Mouse (Mus musculus) brown adipose tissue, adult 24 weeks (tissue): Measurements from ENCODE around the gene 2410015M20Rik. TPM values are rescaled to one million over a fixed set of nuclear protein-coding genes. Genes with fewer than 3 reads are reported as not detected.
"Not testable (repeated sequence)": the region's sequence is repeated elsewhere in the genome, so short reads cannot be mapped to it uniquely, and the experiment has no call there.

ENCODE experiments used
- H3K27ac ChIP-seq: fragments of 200-500 bp; replicated peaks from 2 replicates; pipeline ENCODE4 v1.5.1; 2012; ENCODE audit warnings: low read depth, mild to moderate bottlenecking, low read length
- H3K4me1 ChIP-seq: fragments of 200-500 bp; 2 replicates; pipeline ENCODE4 v1.6.1; 2012; ENCODE audit warnings: low read length, mixed read lengths; ENCODE audit not compliant: control insufficient read depth, insufficient read depth, insufficient read length
- H3K4me3 ChIP-seq: fragments of 200-500 bp; 2 replicates; pipeline ENCODE4 v1.5.1; 2012; ENCODE audit warnings: low read depth, mild to moderate bottlenecking, low read length, moderate library complexity; ENCODE audit not compliant: insufficient read depth
- polyA plus RNA-seq: library from polyadenylated mRNA; stranded (reverse); fragments of >200 nt; gene quantifications from 2 replicates; pipeline ENCODE4 v1.2.4, GENCODE M21; 2012; ENCODE audit not compliant: missing spikeins, insufficient read depth, insufficient read length

2410015M20Rik gene
- polyA plus RNA-seq, 1 experiment = 715 TPM

DNA sequence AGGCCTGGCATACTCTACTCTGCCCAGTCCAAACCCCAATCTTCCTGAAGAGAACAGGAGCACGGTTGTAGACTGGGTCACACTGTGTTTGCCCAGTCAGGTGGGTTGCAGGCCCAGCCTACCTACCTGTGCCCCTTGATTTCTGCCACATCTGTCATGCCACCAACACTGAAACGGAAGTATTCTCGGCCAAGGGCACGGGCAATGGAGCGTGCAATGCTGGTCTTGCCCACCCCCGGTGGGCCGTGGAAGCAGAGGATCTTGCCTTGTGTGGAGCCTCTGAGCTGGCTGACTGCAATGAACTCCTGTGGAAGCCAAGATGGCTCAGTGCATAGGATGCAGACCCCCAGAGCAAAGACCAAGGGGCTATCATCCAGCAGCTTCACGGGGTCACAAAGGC, 8.1 kb upstream of the 2410015M20Rik start:
- Histone ChIP-seq H3K27ac (no peak overlapping the region), H3K4me3 (no peak overlapping the region)

GRCm38 (mm10) chr17:56616725-56617124, 7.2 kb upstream of the 2410015M20Rik start:
- Histone ChIP-seq H3K27ac (no peak overlapping the region), H3K4me3 (no peak overlapping the region), H3K4me1 (peaks cover 9% of the 10 kb centered on the region; the same call in 1 of the 2 replicates)

More for the DNA sequence above, 8.1 kb upstream of the 2410015M20Rik start:
- H3K4me1 ChIP-seq = peaks cover 9% of the 10 kb centered on the region; the same call in 1 of the 2 replicates

- Histone ChIP-seq H3K27ac (no peak overlapping the region), H3K4me1 (peaks cover 9% of the 10 kb centered on the region; the same call in 1 of the 2 replicates), H3K4me3 (no peak overlapping the region)
These were observed 6.2 kb upstream of the 2410015M20Rik start for GRCm38 (mm10) chr17:56615792-56616191.

DNA sequence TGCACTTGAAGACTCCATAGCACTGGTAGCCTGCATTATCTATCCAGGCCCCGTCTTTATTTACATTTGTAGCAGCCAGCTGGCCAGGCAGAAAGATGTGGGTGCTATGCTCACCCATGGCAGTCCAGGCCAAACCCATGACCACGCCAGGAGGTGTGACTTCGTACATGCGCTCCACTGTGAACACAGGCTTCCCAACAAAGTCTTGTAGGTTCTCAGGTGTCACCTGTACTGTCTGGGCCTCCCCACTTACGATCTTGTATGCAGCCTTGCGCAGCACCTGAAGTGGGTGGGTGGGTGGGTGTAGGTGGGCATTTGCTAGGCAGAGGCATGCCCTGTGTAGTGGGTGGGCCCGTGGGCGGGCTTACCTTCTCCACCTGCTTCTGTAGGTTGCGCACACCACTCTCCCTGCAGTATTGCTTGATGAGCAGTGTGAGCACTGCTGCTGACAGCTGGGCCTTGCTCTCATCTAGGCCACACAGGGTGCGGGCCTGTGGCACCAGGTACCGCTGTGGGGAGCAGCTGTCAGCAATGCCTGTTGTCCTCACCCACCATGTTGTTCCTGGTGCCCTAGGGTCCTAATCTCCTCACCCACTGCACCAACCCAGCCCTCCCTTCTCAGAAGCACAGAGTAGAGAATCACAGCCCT, 5.7 kb upstream of the 2410015M20Rik start:
- Histone ChIP-seq H3K27ac (no peak overlapping the region), H3K4me1 (peaks cover 10% of the 10 kb centered on the region; the same call in 1 of the 2 replicates), H3K4me3 (no peak overlapping the region)

DNA sequence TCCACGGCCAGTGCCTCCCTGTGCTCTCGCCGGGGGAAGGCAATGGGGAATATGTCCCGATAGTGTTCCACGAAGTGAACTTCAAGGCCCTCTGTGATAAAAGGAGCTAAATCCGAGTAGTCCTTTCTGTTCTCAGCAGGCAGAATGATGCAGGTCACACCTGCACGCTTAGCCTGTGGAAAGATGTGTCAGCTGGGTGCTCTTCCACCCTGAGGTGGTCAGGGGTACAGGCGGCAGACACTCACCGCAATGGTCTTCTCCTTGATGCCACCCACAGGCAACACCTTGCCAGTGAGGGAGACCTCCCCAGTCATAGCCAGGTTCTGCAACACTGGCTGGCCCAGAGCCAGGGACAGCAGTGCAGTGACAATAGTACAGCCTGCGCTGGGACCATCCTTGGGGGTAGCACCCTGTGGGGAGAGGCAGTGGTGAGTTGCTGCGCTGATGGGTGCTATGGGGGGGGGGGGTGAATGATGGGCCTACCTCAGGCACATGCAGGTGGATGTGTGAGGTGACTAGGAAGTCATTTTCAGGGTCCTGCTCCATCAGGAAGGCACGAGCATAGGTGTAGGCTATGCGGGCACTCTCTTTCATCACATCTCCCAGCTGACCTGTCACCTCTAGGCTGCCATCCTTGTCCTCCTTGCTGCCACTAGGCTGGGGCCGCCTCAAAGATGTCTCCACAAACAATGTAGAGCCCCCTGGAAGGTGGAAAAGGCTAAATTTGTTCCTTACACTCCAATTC, 5.0 kb upstream of the 2410015M20Rik start:
- Histone ChIP-seq H3K27ac (no peak overlapping the region), H3K4me1 (peaks cover 13% of the 10 kb centered on the region; the same call in 1 of the 2 replicates), H3K4me3 (peak overlapping the region; percentile 88)

DNA sequence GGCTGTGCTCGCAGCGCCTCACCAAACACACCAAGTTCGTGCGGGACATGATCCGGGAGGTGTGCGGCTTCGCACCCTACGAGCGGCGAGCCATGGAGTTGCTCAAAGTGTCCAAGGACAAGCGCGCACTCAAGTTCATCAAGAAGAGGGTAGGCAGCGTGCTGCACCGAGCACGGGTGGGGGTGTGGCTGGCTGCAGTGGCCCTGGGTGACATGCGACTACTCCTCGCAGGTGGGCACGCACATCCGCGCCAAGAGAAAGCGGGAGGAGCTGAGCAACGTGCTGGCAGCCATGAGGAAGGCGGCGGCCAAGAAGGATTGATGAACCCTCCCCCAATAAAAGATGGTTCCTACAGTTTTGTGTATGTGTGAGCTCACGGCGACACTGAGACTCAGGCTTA, 4.3 kb upstream of the 2410015M20Rik start:
- Histone ChIP-seq H3K4me3 (peak overlapping the region; percentile 88), H3K27ac (peak overlapping the region; percentile 83), H3K4me1 (peaks cover 13% of the 10 kb centered on the region; the same call in 1 of the 2 replicates)

DNA sequence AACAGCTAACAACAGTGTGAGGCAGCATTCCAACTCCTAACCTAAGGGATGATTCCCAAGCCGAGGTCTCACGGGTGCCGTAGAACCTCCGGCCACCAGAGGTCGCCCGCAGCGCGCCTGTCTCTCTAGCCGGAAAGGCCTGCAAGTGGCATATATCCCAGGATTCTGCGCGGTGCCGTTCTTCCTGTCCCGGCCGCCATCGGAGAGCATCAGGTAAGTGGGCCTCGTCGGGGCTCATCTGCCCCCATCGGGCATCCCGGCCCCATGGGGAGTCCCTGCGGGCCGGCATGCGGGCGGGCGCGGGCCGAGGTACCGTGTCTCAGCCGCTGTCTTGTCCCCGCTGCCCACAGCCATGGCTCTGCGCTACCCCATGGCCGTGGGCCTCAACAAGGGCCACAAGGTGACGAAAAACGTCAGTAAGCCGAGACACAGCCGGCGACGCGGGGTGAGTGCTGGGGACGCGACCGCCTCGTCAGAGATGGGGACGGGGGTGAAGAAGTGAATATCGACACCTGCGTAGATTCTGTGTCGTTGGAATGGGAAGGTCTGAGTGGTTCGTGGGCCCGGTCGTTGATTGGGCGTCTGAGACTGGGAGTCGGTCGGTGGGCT, 3.8 kb upstream of the 2410015M20Rik start, which contains the start of gene Rpl36:
TSS of gene Rpl36 (plus strand) at position 181 of the 609 bp plus-strand sequence.
- Histone ChIP-seq H3K4me3 (peak within 1 kb of the TSS; percentile 88), H3K27ac (peak within 1 kb of the TSS; percentile 83), H3K4me1 (peaks cover 18% of the 10 kb centered on the region)

- peaks cover 18% of the 10 kb centered on the region for H3K4me1 ChIP-seq
- not testable (repeated sequence) for H3K4me3 ChIP-seq, H3K27ac ChIP-seq
These were observed 3.0 kb upstream of the 2410015M20Rik start for GRCm38 (mm10) chr17:56612565-56612939.

- Histone ChIP-seq H3K4me1 (peaks cover 18% of the 10 kb centered on the region), H3K4me3 (no peak overlapping the region), H3K27ac (no peak overlapping the region)
These were observed 2.4 kb upstream of the 2410015M20Rik start for GRCm38 (mm10) chr17:56611861-56612564.

DNA sequence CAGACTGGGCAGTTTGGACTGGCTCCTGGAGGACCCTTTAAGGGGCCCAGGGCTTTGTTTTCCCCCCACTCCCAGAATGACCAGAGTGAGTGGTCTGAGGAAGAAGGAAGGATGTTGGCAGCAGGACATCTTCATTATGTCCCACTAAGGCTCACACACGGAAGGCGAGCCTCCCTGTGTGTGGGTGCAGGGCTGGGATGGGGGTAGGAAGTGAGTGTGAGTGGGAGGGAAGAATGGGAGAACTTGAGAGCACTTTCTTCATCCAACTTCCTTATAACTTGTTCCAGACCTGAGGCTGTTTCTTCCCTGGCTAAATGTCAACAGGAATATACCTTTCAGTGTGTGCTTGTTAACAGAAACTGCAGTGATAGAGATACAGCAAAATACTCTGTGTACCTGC, 1.8 kb upstream of the 2410015M20Rik start:
- H3K27ac ChIP-seq = no peak overlapping the region
- H3K4me1 ChIP-seq = peaks cover 18% of the 10 kb centered on the region
- no peak overlapping the region for H3K4me3 ChIP-seq

- peaks cover 9% of the 10 kb centered on the region for H3K4me1 ChIP-seq
- H3K27ac ChIP-seq = peak overlapping the region; percentile 93
- H3K4me3 ChIP-seq = peak overlapping the region; percentile 91
These were observed 872 bp downstream of the 2410015M20Rik start for GRCm38 (mm10) chr17:56608699-56609098.

DNA sequence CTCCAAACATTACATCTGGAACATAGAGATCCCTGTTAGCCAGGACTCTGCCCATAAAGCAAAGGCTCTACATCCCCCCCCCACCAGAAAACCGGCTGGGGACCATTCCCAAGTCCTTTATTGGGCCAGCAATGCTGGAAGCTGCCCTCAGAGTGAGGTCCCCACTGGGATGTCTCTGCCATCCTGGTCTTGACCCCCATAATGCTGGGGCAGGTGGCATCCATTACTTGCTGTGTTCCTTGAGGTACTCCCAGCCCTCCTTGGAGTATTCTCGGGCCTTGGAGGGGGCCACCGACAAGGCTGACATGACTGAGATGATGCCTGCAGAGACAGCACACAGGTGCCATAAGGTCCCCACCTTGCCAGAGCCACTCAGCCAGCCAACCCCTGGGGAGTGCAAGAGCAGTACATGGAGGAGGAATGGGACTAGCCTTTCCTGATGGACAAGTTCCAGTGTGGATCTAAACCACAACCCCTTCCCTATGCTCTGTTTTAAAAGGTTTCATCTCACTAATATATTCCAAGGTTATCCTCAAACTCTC, 2.0 kb downstream of the 2410015M20Rik start:
- H3K4me1 ChIP-seq = peaks cover 9% of the 10 kb centered on the region
- H3K27ac ChIP-seq = no peak overlapping the region
- no peak overlapping the region for H3K4me3 ChIP-seq

DNA sequence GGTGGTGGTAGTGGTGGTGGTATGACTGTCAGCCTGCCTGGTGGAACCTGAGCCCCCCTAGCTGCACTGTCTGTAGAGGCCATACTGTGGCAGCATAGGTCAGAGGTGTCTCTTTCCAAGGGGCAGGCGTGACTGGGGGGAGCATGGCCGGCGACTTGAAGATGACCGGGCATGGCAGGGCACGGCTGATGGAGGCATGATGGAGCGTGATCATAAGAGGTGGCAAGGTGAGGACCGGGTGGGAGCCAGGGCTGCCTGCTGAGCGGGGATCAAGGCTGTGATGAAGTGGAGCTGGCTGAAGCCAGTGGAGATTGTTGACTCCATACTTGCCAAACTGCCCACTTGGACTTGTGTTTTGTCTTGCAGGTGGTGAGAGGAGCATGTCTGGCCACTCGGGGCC, 4.1 kb downstream of the 2410015M20Rik start:
- Histone ChIP-seq H3K4me1 (peaks cover 9% of the 10 kb centered on the region), H3K4me3 (no peak overlapping the region), H3K27ac (no peak overlapping the region)

- Histone ChIP-seq H3K4me3 (no peak overlapping the region), H3K4me1 (peaks cover 5% of the 10 kb centered on the region; the same call in 1 of the 2 replicates), H3K27ac (no peak overlapping the region)
These were observed 5.1 kb downstream of the 2410015M20Rik start for GRCm38 (mm10) chr17:56604422-56604821.

DNA sequence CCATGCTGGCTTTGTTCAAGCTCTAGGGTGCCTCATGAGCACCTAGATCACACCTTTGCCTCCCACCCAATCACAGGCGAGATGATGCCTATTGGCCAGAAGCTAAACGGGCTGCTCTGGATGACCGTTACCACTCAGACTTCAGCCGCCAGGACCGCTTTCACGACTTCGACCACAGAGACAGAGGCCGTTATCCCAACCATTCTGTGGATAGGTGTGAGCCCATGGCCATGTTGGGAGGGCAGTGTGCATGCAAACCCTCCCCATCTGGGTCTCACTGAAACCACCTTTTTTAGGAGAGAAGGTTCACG, 5.5 kb downstream of the 2410015M20Rik start:
- Histone ChIP-seq H3K27ac (no peak overlapping the region), H3K4me1 (peaks cover 5% of the 10 kb centered on the region; the same call in 1 of the 2 replicates), H3K4me3 (no peak overlapping the region)
